Mouse (Mus musculus): Measurements from ENCODE around the gene Ccr5.
"Not testable (repeated sequence)": the region's sequence is repeated elsewhere in the genome, so short reads cannot be mapped to it uniquely, and the experiment has no call there.

DNA sequence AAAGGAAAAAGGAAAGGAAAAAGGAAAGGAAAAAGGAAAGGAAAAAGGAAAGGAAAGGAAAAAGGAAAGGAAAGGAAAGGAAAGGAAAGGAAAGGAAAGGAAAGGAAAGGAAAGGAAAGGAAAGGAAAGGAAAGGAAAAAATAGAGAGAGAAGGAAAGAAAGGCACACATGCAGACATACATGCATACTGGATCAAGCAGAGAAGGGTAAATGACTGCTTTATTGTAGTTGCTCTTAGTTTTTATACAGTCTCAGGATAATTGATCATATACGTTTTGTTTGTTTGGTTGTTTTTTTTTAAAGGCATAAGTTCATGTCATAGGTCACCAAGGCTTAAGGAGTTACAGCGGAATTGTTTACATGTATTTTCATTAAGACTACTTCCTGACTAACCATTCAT, 11.6 kb downstream of the Ccr5 start:
- not testable (repeated sequence) for TF ChIP-seq CTCF (conservative IDR thresholded peaks at IDR 0.05 in 1 of 2, IDR thresholded peaks at IDR 0.05 in 1 of 2; ENCODE audit: low read depth in 2 of 2, low read length in 2 of 2); GABPA (IDR thresholded peaks at IDR 0.05; ENCODE audit: insufficient replicate concordance, low read depth, low read length); POLR2A (IDR thresholded peaks at IDR 0.05; ENCODE audit: low read depth, low read length); MAFK (IDR thresholded peaks at IDR 0.05; ENCODE audit: insufficient replicate concordance, low read length); EP300 (IDR thresholded peaks at IDR 0.05; ENCODE audit: low read length); JUN (IDR thresholded peaks at IDR 0.05; ENCODE audit: insufficient read depth, low read depth, low read length); MAX (IDR thresholded peaks at IDR 0.05; ENCODE audit: low read length); USF1 (IDR thresholded peaks at IDR 0.05; ENCODE audit: low read depth, low read length); MYC (IDR thresholded peaks at IDR 0.05; ENCODE audit: low read depth, low read length)
